Comparison of ENCODE assay signal across 10 mouse cellular contexts in the genomic region with DNA sequence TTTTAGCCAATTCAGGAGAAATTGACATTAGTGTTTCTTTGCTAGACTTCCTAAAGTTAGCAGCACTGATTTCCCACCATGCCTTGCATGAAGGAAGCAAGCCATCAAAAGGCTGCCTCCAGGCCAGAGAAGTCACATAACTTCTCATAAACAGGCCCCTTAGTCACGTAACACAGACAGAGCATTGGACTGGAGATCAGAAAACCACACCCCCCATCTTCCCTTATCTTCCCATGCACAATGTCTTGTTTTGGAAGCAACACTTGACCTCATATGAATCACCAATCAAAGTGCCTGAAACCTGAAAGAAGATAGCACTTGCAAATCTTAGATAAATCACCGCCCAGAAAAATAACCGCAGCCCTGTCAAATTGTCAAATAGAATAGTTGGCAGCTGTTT.
DNase-seq lines count a peak whose midpoint lies in the region.
"Had no signal": no experiment of that assay in that cellular context is flagged by ENCODE, and none has a peak within 500 bp of the region (broad histone marks: within the 10 kb centered on the region; RNA-seq: fewer than 3 reads in every experiment).

No protein-coding gene starts in this region.

- intact Hi-C loops in heart, postnatal 10 days (cut with DNase I) = no loop called here
- intact Hi-C loops in gastrocnemius, postnatal 36 days (cut with DNase I) = no loop called here

- peak; percentile 32 for DNase-seq in kidney, adult 11 months
- DNase-seq in kidney, adult 18-20 months = no peak
- peak; percentile 25 to 26 for DNase-seq in heart, postnatal 10 days
- peak; percentile 53 for DNase-seq in kidney, adult 9 months
- DNase-seq in kidney, postnatal 36 days = peak; percentile 13 to 32
- no peak for DNase-seq in urinary bladder, postnatal 14 days (ENCODE audit: low spot score)
- DNase-seq in gastrocnemius, postnatal 36 days = no peak
- DNase-seq: adrenal gland, postnatal 36 days; cerebellum, adult 2 months; right cerebral cortex, postnatal 25 days had no signal

Comparison
In these comparisons a context has a peak if more than half of its experiments do, and no peak if none do; other contexts are left out.
1. DNase-seq: peak in kidney, adult 11 months (single experiment), heart, postnatal 10 days (2 of 2), kidney, adult 9 months (single experiment) and kidney, postnatal 36 days (2 of 2); none in kidney, adult 18-20 months (single experiment), urinary bladder, postnatal 14 days (single experiment) and gastrocnemius, postnatal 36 days (0 of 2).